Mouse (Mus musculus): ENCODE results near the gene Sft2d1.

The Sft2d1 gene

GRCm38 (mm10) chr17:8361281-8362103, 50.6 kb downstream of the Sft2d1 start:
- DNase-seq, result no peak

- DNase-seq, result no peak
These were observed 56.9 kb downstream of the Sft2d1 start for GRCm38 (mm10) chr17:8367514-8368480.

DNA sequence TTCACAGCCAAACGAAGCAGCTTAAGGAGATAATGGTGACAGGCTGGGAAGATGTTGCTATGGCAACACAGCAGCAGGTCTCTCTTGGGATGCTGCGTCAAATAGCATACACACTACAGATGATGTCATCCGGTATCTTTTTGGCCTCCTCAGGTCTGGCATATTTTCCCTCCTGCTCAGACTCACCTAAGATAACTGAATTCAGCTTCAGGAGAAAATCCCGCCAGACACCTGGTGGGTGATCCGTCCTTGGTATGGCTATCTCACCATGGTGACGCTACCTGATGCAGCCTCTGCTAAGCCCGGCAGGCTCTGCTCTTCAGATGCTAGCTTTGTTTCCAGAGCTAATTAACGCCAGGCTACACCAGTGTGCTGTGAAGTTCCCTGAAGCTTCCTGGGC, 57.7 kb downstream of the Sft2d1 start:
- no peak for DNase-seq

GRCm38 (mm10) chr17:8369171-8369570, 58.3 kb downstream of the Sft2d1 start:
- no peak for DNase-seq

- DNase-seq, result peak; percentile 25
These were observed 59.8 kb downstream of the Sft2d1 start for GRCm38 (mm10) chr17:8370634-8371229.

- peak; percentile 83 for DNase-seq
These were observed 60.9 kb downstream of the Sft2d1 start for GRCm38 (mm10) chr17:8371834-8372233.

DNA sequence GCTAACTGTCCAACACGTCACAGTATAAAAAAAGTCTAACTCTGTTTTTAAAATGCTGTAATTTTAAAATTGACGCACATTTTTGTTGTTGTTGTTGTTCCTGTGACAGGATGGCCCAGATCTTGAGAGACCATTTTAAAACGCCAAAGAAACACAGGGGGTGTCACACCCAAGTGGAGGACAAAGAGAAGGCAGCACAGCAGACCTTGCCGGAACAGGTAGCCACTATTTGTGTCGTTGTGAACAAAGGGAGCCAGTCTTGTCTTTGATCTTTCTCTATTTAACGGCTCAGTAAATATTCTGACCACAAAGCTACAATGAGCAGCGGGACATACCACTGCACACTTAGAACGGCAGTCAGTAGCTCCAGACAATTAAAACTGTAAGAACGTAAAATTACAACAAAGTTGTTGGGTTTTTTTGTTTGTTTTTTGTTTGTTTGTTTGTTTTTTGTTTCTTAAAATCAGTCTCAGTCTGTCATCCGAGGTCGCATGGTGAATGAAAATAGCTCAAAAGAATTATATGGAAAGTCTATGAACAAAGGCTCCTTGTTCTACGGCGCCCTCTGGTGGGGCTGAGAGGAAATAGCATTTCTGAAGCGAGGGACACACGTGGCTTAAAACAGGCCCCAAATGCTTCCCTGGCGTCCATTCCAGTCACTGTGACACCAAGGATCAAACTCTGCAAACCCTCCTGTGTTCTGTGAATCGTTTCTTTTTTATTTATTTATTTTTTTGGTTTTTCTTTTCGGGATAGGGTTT, 61.6 kb downstream of the Sft2d1 start:
- DNase-seq, result peak; percentile 91
